23 mouse cellular contexts compared by ENCODE assay signal in genomic region chr13:114344220-114344973, GRCm38 (mm10). TPM values are rescaled to one million over a fixed set of nuclear protein-coding genes. Genes with fewer than 3 reads are reported as not detected.
DNase-seq lines count a peak whose midpoint lies in the region; ATAC-seq and TF ChIP-seq lines count a peak whose summit lies in the region.
"Had no signal": no experiment of that assay in that cellular context is flagged by ENCODE, and none has a peak within 500 bp of the region (broad histone marks: within the 10 kb centered on the region; RNA-seq: fewer than 3 reads in every experiment).

No protein-coding gene starts in this region.

- peaks cover 8% of the 10 kb centered on the region for H3K4me1 ChIP-seq in heart, embryonic 12.5 days (replicated peaks)
- peaks cover 12% of the 10 kb centered on the region for H3K4me1 ChIP-seq in hindbrain, embryonic 13.5 days (replicated peaks)
- H3K4me1 ChIP-seq in hindbrain, embryonic 16.5 days (ENCODE audit: control insufficient read depth, insufficient read depth, low read depth, low read length): peaks cover 3% of the 10 kb centered on the region; the same call in 1 of the 2 replicates
- peaks cover 0 to 8% of the 10 kb centered on the region in 2 experiments; a peak in 2 of 4 replicates for H3K4me1 ChIP-seq in CH12.LX (ENCODE audit: control insufficient read depth in 1 of 2, insufficient read depth in 2 of 2)
- H3K4me1 ChIP-seq in liver, embryonic 13.5 days (replicated peaks): peaks cover 19% of the 10 kb centered on the region
- no peaks in the 10 kb centered on the region for H3K4me1 ChIP-seq in lung, adult 2 months (ENCODE audit: control insufficient read depth, insufficient read depth, low read length)
- H3K4me1 ChIP-seq: embryonic facial prominence, embryonic 12.5 days; intestine, embryonic 15.5 days had no signal

- no peak overlapping the region for H3K27ac ChIP-seq in heart, embryonic 12.5 days (ENCODE audit: poor library complexity, severe bottlenecking)
- H3K27ac ChIP-seq in hindbrain, embryonic 13.5 days: 0 out of 2 replicates have a peak overlapping the region, but pooled peaks have one; percentile 31
- H3K27ac ChIP-seq in hindbrain, embryonic 16.5 days (ENCODE audit: low read depth, low read length): no peak overlapping the region
- H3K27ac ChIP-seq in CH12.LX (ENCODE audit: insufficient read depth, low read depth): no peak overlapping the region
- peak overlapping the region; percentile 77 for H3K27ac ChIP-seq in liver, embryonic 13.5 days
- H3K27ac ChIP-seq: embryonic facial prominence, embryonic 12.5 days; hindbrain, embryonic 15.5 days; intestine, embryonic 15.5 days had no signal

- no peak for TF ChIP-seq POLR2A in CH12.LX (IDR thresholded peaks at IDR 0.05; ENCODE audit: low read depth, low read length)
- no peak for TF ChIP-seq POLR2A in lung, adult 2 months (IDR thresholded peaks at IDR 0.05; ENCODE audit: borderline replicate concordance, extremely low read depth, low read depth, low read length)

- H3K9ac ChIP-seq in heart, embryonic 12.5 days: no peak overlapping the region
- no peak overlapping the region for H3K9ac ChIP-seq in hindbrain, embryonic 13.5 days
- H3K9ac ChIP-seq in hindbrain, embryonic 16.5 days (ENCODE audit: low read depth, low read length): no peak overlapping the region
- H3K9ac ChIP-seq in CH12.LX (ENCODE audit: insufficient read depth, low read depth): no peak overlapping the region
- H3K9ac ChIP-seq in liver, embryonic 13.5 days: no peak overlapping the region
- H3K9ac ChIP-seq: embryonic facial prominence, embryonic 12.5 days; hindbrain, embryonic 15.5 days; intestine, embryonic 15.5 days had no signal

- TF ChIP-seq CTCF in CH12.LX (conservative IDR thresholded peaks at IDR 0.05 in 1 of 2, IDR thresholded peaks at IDR 0.05 in 1 of 2; ENCODE audit: low read depth in 2 of 2, low read length in 2 of 2): no peak
- TF ChIP-seq CTCF in lung, adult 2 months (IDR thresholded peaks at IDR 0.05; ENCODE audit: insufficient read depth, low read length): no peak

- no peak for TF ChIP-seq EP300 in CH12.LX (IDR thresholded peaks at IDR 0.05; ENCODE audit: low read length)

- H3K27me3 ChIP-seq in heart, embryonic 12.5 days (replicated peaks): no peaks in the 10 kb centered on the region
- no peaks in the 10 kb centered on the region for H3K27me3 ChIP-seq in hindbrain, embryonic 13.5 days
- H3K27me3 ChIP-seq in hindbrain, embryonic 16.5 days (replicated peaks; ENCODE audit: control insufficient read depth, insufficient read depth, low read length): no peaks in the 10 kb centered on the region
- no peaks in the 10 kb centered on the region for H3K27me3 ChIP-seq in CH12.LX (replicated peaks)
- no peaks in the 10 kb centered on the region for H3K27me3 ChIP-seq in liver, embryonic 13.5 days
- H3K27me3 ChIP-seq: embryonic facial prominence, embryonic 12.5 days; hindbrain, embryonic 15.5 days; intestine, embryonic 15.5 days; Patski had no signal

- H3K79me2 ChIP-seq in CH12.LX (replicated peaks; ENCODE audit: control insufficient read depth, extremely low read depth, insufficient read depth, poor library complexity, severe bottlenecking): no peaks in the 10 kb centered on the region

- no peaks in the 10 kb centered on the region for H3K9me3 ChIP-seq in heart, embryonic 12.5 days (replicated peaks)
- no peaks in the 10 kb centered on the region for H3K9me3 ChIP-seq in hindbrain, embryonic 13.5 days
- H3K9me3 ChIP-seq in hindbrain, embryonic 16.5 days (ENCODE audit: control insufficient read depth, low read length): no peaks in the 10 kb centered on the region
- H3K9me3 ChIP-seq in CH12.LX (replicated peaks; ENCODE audit: low read length): no peaks in the 10 kb centered on the region
- H3K9me3 ChIP-seq in liver, embryonic 13.5 days (replicated peaks): no peaks in the 10 kb centered on the region
- H3K9me3 ChIP-seq: embryonic facial prominence, embryonic 12.5 days; hindbrain, embryonic 15.5 days; intestine, embryonic 15.5 days had no signal

- DNase-seq in heart, adult 8-10 months (ENCODE audit: low spot score): no peak
- DNase-seq in CH12.LX (ENCODE audit: extremely low read depth): peak; percentile 7
- peak; percentile 11 for DNase-seq in liver, embryonic 13.5 days
- no peak for DNase-seq in adrenal gland, adult 18-20 months (ENCODE audit: low spot score in 2 of 2)
- no peak for DNase-seq in lung, adult 2 months
- DNase-seq: adrenal gland, adult 2 months; cerebellum, adult 2 months; cerebellum, postnatal 25 days; gastrocnemius, postnatal 36 days; heart, postnatal 4 days; kidney, adult 8-10 months; kidney, postnatal 10 days; lung, adult 18-20 months; lung, postnatal 14 days; thymus, adult 18-20 months; thymus, postnatal 36 days had no signal

- peak overlapping the region; percentile 34; the same call in 1 of the 2 replicates for H3K4me2 ChIP-seq in heart, embryonic 12.5 days
- no peak overlapping the region for H3K4me2 ChIP-seq in hindbrain, embryonic 13.5 days
- H3K4me2 ChIP-seq in hindbrain, embryonic 16.5 days (ENCODE audit: low read length): no peak overlapping the region
- H3K4me2 ChIP-seq in CH12.LX (ENCODE audit: insufficient read depth, low read depth, poor library complexity, severe bottlenecking): no peak overlapping the region
- peak overlapping the region; percentile 33; the same call in 1 of the 2 replicates for H3K4me2 ChIP-seq in liver, embryonic 13.5 days
- H3K4me2 ChIP-seq: embryonic facial prominence, embryonic 12.5 days; hindbrain, embryonic 15.5 days; intestine, embryonic 15.5 days had no signal

- H3K4me3 ChIP-seq in heart, embryonic 12.5 days: no peak overlapping the region
- H3K4me3 ChIP-seq in hindbrain, embryonic 13.5 days: no peak overlapping the region
- H3K4me3 ChIP-seq in hindbrain, embryonic 16.5 days (ENCODE audit: low read length): no peak overlapping the region
- no peak overlapping the region for H3K4me3 ChIP-seq in CH12.LX (replicated peaks in 1 of 3; ENCODE audit: low read depth in 2 of 3, low read length in 2 of 3, poor library complexity in 1 of 3)
- H3K4me3 ChIP-seq in liver, embryonic 13.5 days (replicated peaks): no peak overlapping the region
- H3K4me3 ChIP-seq in lung, adult 2 months (replicated peaks; ENCODE audit: extremely low read depth, low read depth, low read length): no peak overlapping the region
- H3K4me3 ChIP-seq: embryonic facial prominence, embryonic 12.5 days; hindbrain, embryonic 15.5 days; intestine, embryonic 15.5 days had no signal

- no peak for TF ChIP-seq RAD21 in CH12.LX (IDR thresholded peaks at IDR 0.05; ENCODE audit: low read depth, low read length)

- dilution Hi-C loops in CH12.LX (cut with MboI; ENCODE audit: extremely low pct_ligation_motif_present, extremely low pct_unique_long_range_greater_than_20kb, low sequenced_read_pairs): no loop called here

- in situ Hi-C loops in CH12.LX (cut with MboI; ENCODE audit: low pct_ligation_motif_present, low pct_unique_long_range_greater_than_20kb, low sequenced_read_pairs): no loop called here

- WGBS in heart, embryonic 12.5 days: 34% methylated on average over 3 of the region's 3 CpGs
- 71% methylated on average over 3 of the region's 3 CpGs for WGBS in hindbrain, embryonic 13.5 days
- WGBS in hindbrain, embryonic 16.5 days: 76% methylated on average over 3 of the region's 3 CpGs
- 35% methylated on average over 3 of the region's 3 CpGs for WGBS in liver, embryonic 13.5 days (ENCODE audit: insufficient replicate concordance)
- 84% methylated on average over 3 of the region's 3 CpGs for WGBS in lung, adult 2 months

- ATAC-seq in heart, embryonic 12.5 days (ENCODE audit: insufficient number of reproducible peaks, low FRiP score): 0 out of 2 replicates have a peak, but pooled peaks have one; percentile 15
- no peak for ATAC-seq in hindbrain, embryonic 13.5 days (ENCODE audit: low FRiP score)
- no peak for ATAC-seq in hindbrain, embryonic 16.5 days
- peak; percentile 87 for ATAC-seq in liver, embryonic 13.5 days (ENCODE audit: low read depth)
- ATAC-seq: intestine, embryonic 15.5 days; Patski had no signal

- 0 out of 2 replicates have a peak, but pooled peaks cover 2% of the 10 kb centered on the region for H3K36me3 ChIP-seq in heart, embryonic 12.5 days
- H3K36me3 ChIP-seq in hindbrain, embryonic 13.5 days: no peaks in the 10 kb centered on the region
- no peaks in the 10 kb centered on the region for H3K36me3 ChIP-seq in hindbrain, embryonic 16.5 days (ENCODE audit: control insufficient read depth, insufficient read depth, low read length)
- H3K36me3 ChIP-seq in CH12.LX (replicated peaks in 1 of 2; ENCODE audit: control insufficient read depth in 1 of 2, insufficient read depth in 1 of 2, low read length in 1 of 2): peaks cover 3 to 10% of the 10 kb centered on the region in 2 experiments
- H3K36me3 ChIP-seq in liver, embryonic 13.5 days: no peaks in the 10 kb centered on the region
- H3K36me3 ChIP-seq: embryonic facial prominence, embryonic 12.5 days; hindbrain, embryonic 15.5 days; intestine, embryonic 15.5 days had no signal

TF ChIP-seq in CH12.LX, 34 proteins besides CTCF, POLR2A, EP300 and RAD21 (continues in another document):
- TF ChIP-seq NRF1 (IDR thresholded peaks at IDR 0.05; ENCODE audit: low read depth, low read length) (no peak), JUN (IDR thresholded peaks at IDR 0.05; ENCODE audit: insufficient read depth, low read depth, low read length) (no peak), TBP (conservative IDR thresholded peaks at IDR 0.05; ENCODE audit: low read depth, low read length) (no peak), RCOR1 (conservative IDR thresholded peaks at IDR 0.05; ENCODE audit: low read depth, low read length) (no peak), ELF1 (IDR thresholded peaks at IDR 0.05; ENCODE audit: low read depth, low read length) (no peak), POLR2AphosphoS2 (IDR thresholded peaks at IDR 0.05; ENCODE audit: low read depth, low read length) (no peak), ZMIZ1 (IDR thresholded peaks at IDR 0.05; ENCODE audit: low read depth, low read length) (no peak), ETS1 (conservative IDR thresholded peaks at IDR 0.05; ENCODE audit: low read depth, low read length) (no peak), SMC3 (IDR thresholded peaks at IDR 0.05; ENCODE audit: low read depth, low read length) (no peak), MAX (IDR thresholded peaks at IDR 0.05; ENCODE audit: low read length) (no peak), IRF4 (IDR thresholded peaks at IDR 0.05; ENCODE audit: low read depth, low read length) (no peak)

RNA-seq across cellular contexts. Expression of gene Ndufs4, which starts 43.7 kb away (rescaled TPM):
- 379 and 384 TPM in 2 replicates for polyA plus RNA-seq in heart, embryonic 12.5 days (2016; fragmentation: Nextera tagmentation; extraction: Ambion mirVana)
- total RNA-seq in heart, adult 8-10 months (2022): 100 to 1,000 TPM; 594 to 617 (median 604) TPM
- polyA plus RNA-seq in hindbrain, embryonic 13.5 days (2015; fragmentation: Nextera tagmentation; extraction: Ambion mirVana): 369 and 382 TPM in 2 replicates
- 351 and 397 TPM in 2 replicates for polyA plus RNA-seq in hindbrain, embryonic 16.5 days (2015; fragmentation: Nextera tagmentation; extraction: Ambion mirVana)
- total RNA-seq in CH12.LX (2012; rRNA removed) (218 and 247 TPM in 2 replicates), CH12.LX (2014; rRNA removed) (108 and 125 TPM in 2 replicates)
- 113 and 120 TPM in 2 replicates for polyA plus RNA-seq in CH12.LX (2012; ENCODE audit: insufficient read length, low read depth)
- 159 and 171 TPM in 2 replicates for polyA plus RNA-seq in liver, embryonic 13.5 days (2015; fragmentation: Nextera tagmentation; extraction: Ambion mirVana)
- total RNA-seq in adrenal gland, adult 18-20 months (2021): 100 to 1,000 TPM; 196 to 302 TPM
- 16.5 and 24.8 TPM in 2 replicates for polyA plus RNA-seq in lung, adult 2 months (2012; rRNA removed)

Comparison
In these comparisons a context has a peak if more than half of its experiments do, and no peak if none do; other contexts are left out.
1. H3K27ac ChIP-seq: peak in hindbrain, embryonic 13.5 days (single experiment) and liver, embryonic 13.5 days (single experiment); none in heart, embryonic 12.5 days (single experiment), hindbrain, embryonic 16.5 days (single experiment) and CH12.LX (single experiment).
2. ATAC-seq: peak in heart, embryonic 12.5 days (single experiment) and liver, embryonic 13.5 days (single experiment); none in hindbrain, embryonic 13.5 days (single experiment) and hindbrain, embryonic 16.5 days (single experiment).
3. H3K4me2 ChIP-seq: peak in heart, embryonic 12.5 days (single experiment) and liver, embryonic 13.5 days (single experiment); none in hindbrain, embryonic 13.5 days (single experiment), hindbrain, embryonic 16.5 days (single experiment) and CH12.LX (single experiment).
4. DNase-seq: peak in CH12.LX (single experiment) and liver, embryonic 13.5 days (single experiment); none in heart, adult 8-10 months (single experiment), adrenal gland, adult 18-20 months (0 of 2) and lung, adult 2 months (single experiment).